ENCODE assay signal across 8 mouse cellular contexts in genomic region chr1:75316861-75317240, GRCm38 (mm10). TPM values are rescaled to one million over a fixed set of nuclear protein-coding genes. Genes with fewer than 3 reads are reported as not detected.
DNase-seq lines count a peak whose midpoint lies in the region; ATAC-seq lines count a peak whose summit lies in the region.

No protein-coding gene starts in this region.

- no peaks in the 10 kb centered on the region for H3K9me3 ChIP-seq in hindbrain, embryonic 10.5 days
- no peaks in the 10 kb centered on the region for H3K9me3 ChIP-seq in lung, embryonic 16.5 days (ENCODE audit: control insufficient read depth, low read length)

- H3K27ac ChIP-seq in hindbrain, embryonic 10.5 days: peak overlapping the region; percentile 92
- peak overlapping the region; percentile 98 for H3K27ac ChIP-seq in lung, embryonic 16.5 days (ENCODE audit: low read length)

- peaks cover 21% of the 10 kb centered on the region for H3K4me1 ChIP-seq in hindbrain, embryonic 10.5 days (replicated peaks)
- peaks cover 12% of the 10 kb centered on the region; the same call in 1 of the 2 replicates for H3K4me1 ChIP-seq in lung, embryonic 16.5 days (replicated peaks; ENCODE audit: control insufficient read depth, insufficient read depth, low read length)

- H3K4me3 ChIP-seq in hindbrain, embryonic 10.5 days: peak overlapping the region; percentile 78
- H3K4me3 ChIP-seq in lung, embryonic 16.5 days (ENCODE audit: low read length): peak overlapping the region; percentile 86

- H3K36me3 ChIP-seq in hindbrain, embryonic 10.5 days: peaks cover 38% of the 10 kb centered on the region
- peaks cover 14% of the 10 kb centered on the region for H3K36me3 ChIP-seq in lung, embryonic 16.5 days (ENCODE audit: control insufficient read depth, insufficient read depth, low read length)

- H3K4me2 ChIP-seq in lung, embryonic 16.5 days (ENCODE audit: low read depth, low read length): peak overlapping the region; percentile 92

- peak; percentile 21; the same call in 1 of the 2 replicates for ATAC-seq in frontal cortex, adult (ENCODE audit: low TSS enrichment)
- peak; percentile 47 for ATAC-seq in lung, embryonic 16.5 days (ENCODE audit: low read depth)

- WGBS in hindbrain, embryonic 10.5 days: under 1% methylated on average over 20 of the region's 20 CpGs
- 0% methylated on average over 20 of the region's 20 CpGs for WGBS in lung, embryonic 16.5 days

- H3K9ac ChIP-seq in lung, embryonic 16.5 days (ENCODE audit: low read length): peak overlapping the region; percentile 85

- DNase-seq in WW6 (ENCODE audit: low read depth, low spot score): peak; percentile 67
- peak; percentile 93 for DNase-seq in cerebellum, adult 9-10 months
- DNase-seq in hindbrain, embryonic 10.5 days (ENCODE audit: low spot score): peak; percentile 87
- DNase-seq in layer of hippocampus, adult 9-10 months (ENCODE audit: low spot score): peak; percentile 40
- peak; percentile 79 for DNase-seq in ovary, postnatal 14 days (ENCODE audit: low spot score)
- DNase-seq in B cell, adult 2 months: no peak

- H3K27me3 ChIP-seq in hindbrain, embryonic 10.5 days (ENCODE audit: insufficient read depth, poor library complexity, severe bottlenecking): no peaks in the 10 kb centered on the region
- H3K27me3 ChIP-seq in lung, embryonic 16.5 days (ENCODE audit: control insufficient read depth, insufficient read depth, low read depth, low read length): no peaks in the 10 kb centered on the region

RNA-seq across cellular contexts. Expression of gene Dnpep, which starts 0.9 kb away (rescaled TPM):
- 154 and 199 TPM in 2 replicates for polyA plus RNA-seq in hindbrain, embryonic 10.5 days (2016; fragmentation: Nextera tagmentation; extraction: Ambion mirVana)
- 118 and 122 TPM in 2 replicates for polyA plus RNA-seq in lung, embryonic 16.5 days (2015; fragmentation: Nextera tagmentation; extraction: Ambion mirVana)

RNA-seq across cellular contexts. Expression of gene Resp18, which starts 38.6 kb away (rescaled TPM):
- 7.5 and 22.3 TPM in 2 replicates for polyA plus RNA-seq in hindbrain, embryonic 10.5 days (2016; fragmentation: Nextera tagmentation; extraction: Ambion mirVana)
- 1.6 and 2.1 TPM in 2 replicates for polyA plus RNA-seq in lung, embryonic 16.5 days (2015; fragmentation: Nextera tagmentation; extraction: Ambion mirVana)

RNA-seq across cellular contexts. Expression of gene Des, which starts 43.3 kb away (rescaled TPM):
- polyA plus RNA-seq in hindbrain, embryonic 10.5 days (2016; fragmentation: Nextera tagmentation; extraction: Ambion mirVana): 3.8 and 4.5 TPM in 2 replicates
- polyA plus RNA-seq in lung, embryonic 16.5 days (2015; fragmentation: Nextera tagmentation; extraction: Ambion mirVana): 57.1 and 64.0 TPM in 2 replicates

RNA-seq across cellular contexts. Expression of gene Ptprn, which starts 52.5 kb away (rescaled TPM):
- polyA plus RNA-seq in hindbrain, embryonic 10.5 days (2016; fragmentation: Nextera tagmentation; extraction: Ambion mirVana): 3.9 and 7.9 TPM in 2 replicates
- polyA plus RNA-seq in lung, embryonic 16.5 days (2015; fragmentation: Nextera tagmentation; extraction: Ambion mirVana): 0.63 and 0.78 TPM in 2 replicates

RNA-seq across cellular contexts. Expression of gene Speg, which starts 58.2 kb away (rescaled TPM):
- 19.0 and 20.2 TPM in 2 replicates for polyA plus RNA-seq in hindbrain, embryonic 10.5 days (2016; fragmentation: Nextera tagmentation; extraction: Ambion mirVana)
- polyA plus RNA-seq in lung, embryonic 16.5 days (2015; fragmentation: Nextera tagmentation; extraction: Ambion mirVana): 38.5 and 38.9 TPM in 2 replicates

Comparison
In these comparisons a context has a peak if more than half of its experiments do, and no peak if none do; other contexts are left out.
1. DNase-seq: peak in WW6 (single experiment), cerebellum, adult 9-10 months (single experiment), hindbrain, embryonic 10.5 days (single experiment), layer of hippocampus, adult 9-10 months (single experiment) and ovary, postnatal 14 days (single experiment); none in B cell, adult 2 months (0 of 2).
2. RNA of gene Des, which starts 43.3 kb away (polyA plus RNA-seq): 57.1 to 64.0 TPM in lung, embryonic 16.5 days; 3.8 to 4.5 TPM in hindbrain, embryonic 10.5 days; every median in the first group is over 10 times any median in the second.